Mouse (Mus musculus) gastrocnemius, postnatal 14 days (tissue): ENCODE data around the gene Jade1. TPM values are rescaled to one million over a fixed set of nuclear protein-coding genes. Genes with fewer than 3 reads are reported as not detected.

Experiments
- DNase-seq: peaks from one replicate; pipeline ENCODE4 v3.0.0; 2021; ENCODE audit warnings: mixed read lengths
- intact Hi-C: fragments of 180-260 bp; cut with DNase I; formaldehyde crosslinking; loops from one replicate; pipeline ENCODE4 v1.15.1; 2025; ENCODE audit warnings: low total_unique reads
- total RNA-seq, 2 experiments: library from RNA; stranded (reverse); gene quantifications; 2 replicates each; pipeline ENCODE4 v1.2.3; 2021

Jade1 gene
- total RNA-seq, 2 experiments from 2014 or later, result 16.4 to 22.3 TPM

DNA sequence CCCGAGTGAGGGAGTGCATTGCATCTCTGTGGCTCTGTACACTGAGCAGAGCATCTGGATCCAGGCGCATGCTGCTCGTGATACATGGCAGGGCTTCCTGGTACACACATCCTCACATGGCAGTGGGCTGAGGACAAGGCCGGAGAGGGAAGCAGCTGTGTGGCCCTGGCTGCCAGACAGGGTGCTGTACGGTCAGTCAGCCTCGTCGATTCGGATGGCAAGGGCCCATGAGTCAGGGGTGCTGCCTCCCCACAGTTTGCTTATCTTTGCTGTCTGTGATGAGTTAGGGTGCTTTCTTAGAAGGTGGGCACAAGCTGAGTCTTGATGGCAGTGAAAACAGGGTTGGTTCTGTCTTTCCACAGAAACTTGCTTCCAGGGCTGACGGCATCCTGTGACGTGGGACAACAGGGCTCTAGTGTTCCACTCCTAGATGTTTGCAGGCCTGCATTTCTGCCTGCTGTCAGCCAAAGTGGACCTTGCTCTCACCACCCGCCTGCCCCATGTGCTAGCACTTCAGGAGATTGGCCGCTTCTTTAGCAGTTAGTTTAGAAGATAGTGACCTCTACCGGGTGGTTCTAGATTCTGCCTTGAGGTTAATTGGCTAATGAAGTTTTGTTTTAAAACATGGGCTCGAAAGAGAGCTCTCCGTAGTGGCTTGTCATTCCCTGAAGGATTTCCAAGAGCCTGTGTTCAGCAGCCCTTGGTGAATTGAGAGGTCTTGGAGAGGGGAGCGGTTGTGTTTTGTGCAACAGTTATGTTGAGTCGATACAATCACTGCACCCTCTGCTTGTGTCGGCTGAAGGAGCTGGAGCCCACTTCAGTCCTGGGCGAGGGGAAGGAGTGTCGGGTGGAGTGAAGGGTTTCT is 35.4 kb downstream of the Jade1 start:
- no peak for DNase-seq
- intact Hi-C loops, result no loop called here

DNA sequence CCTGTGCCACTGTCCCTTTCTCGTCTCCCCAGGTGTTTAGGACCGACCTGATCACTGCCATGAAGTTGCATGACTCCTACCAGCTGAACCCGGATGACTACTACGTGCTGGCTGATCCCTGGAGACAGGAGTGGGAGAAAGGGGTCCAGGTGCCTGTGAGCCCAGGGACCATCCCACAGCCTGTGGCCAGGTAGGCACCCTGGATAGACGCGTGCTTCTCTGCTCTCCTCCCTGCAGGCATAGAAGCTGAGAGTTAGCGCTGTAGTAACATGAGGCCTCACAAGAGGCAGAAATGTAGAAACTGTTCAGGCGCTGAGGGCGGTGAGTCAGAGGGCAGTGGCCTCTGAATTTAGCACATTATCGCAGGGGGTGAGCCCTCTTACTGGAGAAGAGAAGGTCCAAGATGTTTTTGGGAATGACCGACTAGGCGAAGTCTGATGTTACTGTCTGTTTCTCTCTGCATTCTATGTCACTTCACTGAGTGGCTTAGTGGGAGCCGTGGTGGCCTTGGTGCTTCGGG is 36.2 kb downstream of the Jade1 start:
- DNase-seq, result no peak
- intact Hi-C loops, result no loop called here

DNA sequence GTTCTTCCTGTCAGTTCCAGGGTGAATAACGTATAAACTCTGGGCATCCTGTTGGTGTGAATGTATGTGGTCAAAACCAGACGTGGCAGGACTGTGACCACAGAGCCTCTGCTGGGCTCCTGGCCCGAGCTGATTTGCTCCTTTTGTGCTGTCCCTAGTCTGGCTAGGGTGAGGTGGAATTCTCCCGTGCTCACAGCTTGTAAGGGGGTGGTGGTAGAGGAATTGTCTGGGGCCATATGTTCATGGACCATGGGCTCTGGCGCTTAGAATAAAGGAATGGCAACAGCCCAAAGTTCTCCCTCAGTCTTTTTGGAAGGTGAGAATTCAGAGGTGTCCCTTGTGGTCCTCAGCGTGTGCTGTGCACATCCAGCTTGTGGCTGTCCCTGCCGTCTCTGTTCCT is 37.3 kb downstream of the Jade1 start:
- DNase-seq, result no peak
- intact Hi-C loops, result no loop called here

DNA sequence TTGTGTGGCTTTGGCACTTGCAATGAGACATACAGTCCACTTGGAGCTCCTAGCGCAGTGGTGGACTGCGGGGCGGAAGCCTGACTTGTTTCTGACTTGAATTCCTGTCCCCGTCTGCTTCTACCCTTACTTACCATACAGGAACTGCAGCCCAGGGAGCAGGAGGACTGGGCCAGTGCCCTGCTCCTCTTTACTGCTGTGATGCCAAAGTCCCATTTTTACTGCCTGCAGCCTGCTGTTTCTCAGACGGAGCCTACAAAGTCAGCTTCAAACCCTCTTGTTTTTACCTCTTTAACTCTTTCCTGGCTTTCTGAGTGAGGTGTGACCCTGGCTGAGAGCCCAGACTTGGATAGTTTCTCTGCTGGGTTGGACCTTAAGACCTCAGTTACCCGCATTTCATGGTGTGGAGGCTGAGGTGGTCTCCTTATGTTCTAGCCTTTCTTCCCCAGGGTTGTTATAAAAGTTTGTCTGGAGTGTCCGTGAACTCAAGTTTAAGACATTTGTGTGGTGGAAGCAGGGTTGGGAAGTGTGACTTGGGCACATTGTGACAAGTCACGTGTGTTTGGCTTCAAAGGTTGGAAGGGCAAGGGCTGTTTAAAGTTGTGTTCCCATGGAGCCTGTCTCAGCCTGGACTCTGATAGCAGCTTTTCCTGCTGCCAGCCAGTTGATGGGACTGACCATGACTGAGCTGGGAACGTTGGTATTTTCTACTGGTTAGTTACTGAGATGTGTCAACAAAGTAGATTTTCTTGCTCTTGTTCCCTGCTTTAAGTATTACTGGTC is 38.8 kb downstream of the Jade1 start:
- DNase-seq, result no peak
- intact Hi-C loops, result no loop called here

DNA sequence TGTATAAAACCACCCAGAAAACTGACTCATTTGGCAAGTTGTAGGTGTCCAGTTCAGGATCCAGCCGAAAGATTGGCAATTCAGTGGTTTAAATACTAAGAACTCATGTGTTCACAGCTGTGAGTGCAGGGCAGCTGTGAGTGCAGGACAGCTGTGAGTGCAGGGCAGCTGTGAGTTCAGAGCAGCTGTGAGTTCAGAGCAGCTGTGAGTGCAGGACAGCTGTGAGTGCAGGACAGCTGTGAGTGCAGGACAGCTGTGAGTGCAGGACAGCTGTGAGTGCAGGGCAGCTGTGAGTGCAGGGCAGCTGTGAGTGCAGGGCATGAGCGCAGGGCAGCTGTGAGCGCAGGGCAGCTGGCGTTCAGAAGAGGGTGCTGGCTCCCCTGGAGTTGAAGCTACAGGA is 39.5 kb downstream of the Jade1 start:
- intact Hi-C loops, result loop anchor here (5.0 kb wide), 1 partner anchor 368 kb away; no protein-coding TSS in a partner anchor
- no peak for DNase-seq

DNA sequence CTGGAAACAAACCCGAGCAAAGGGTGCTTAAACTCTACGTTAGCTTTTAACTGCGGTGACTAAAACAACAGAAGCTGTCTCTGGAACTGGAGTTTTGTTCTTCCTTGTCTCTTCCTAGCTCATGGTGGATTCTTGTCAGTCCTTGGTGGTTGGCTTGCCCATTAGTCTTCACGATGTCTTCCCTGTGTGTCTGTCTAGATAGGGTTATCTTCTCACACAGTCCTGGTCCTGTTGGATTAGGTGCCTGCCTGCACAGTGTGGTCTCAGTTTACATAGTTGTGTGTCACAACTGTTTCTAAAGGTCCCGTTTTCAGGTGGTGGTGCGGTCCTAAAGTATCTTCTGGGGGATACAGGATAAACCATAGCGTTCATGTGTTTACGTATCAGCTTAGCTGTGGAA is 41.5 kb downstream of the Jade1 start:
- DNase-seq, result no peak
- intact Hi-C loops, result loop anchor here (5.0 kb wide), 1 partner anchor 370 kb away; no protein-coding TSS in a partner anchor

DNA sequence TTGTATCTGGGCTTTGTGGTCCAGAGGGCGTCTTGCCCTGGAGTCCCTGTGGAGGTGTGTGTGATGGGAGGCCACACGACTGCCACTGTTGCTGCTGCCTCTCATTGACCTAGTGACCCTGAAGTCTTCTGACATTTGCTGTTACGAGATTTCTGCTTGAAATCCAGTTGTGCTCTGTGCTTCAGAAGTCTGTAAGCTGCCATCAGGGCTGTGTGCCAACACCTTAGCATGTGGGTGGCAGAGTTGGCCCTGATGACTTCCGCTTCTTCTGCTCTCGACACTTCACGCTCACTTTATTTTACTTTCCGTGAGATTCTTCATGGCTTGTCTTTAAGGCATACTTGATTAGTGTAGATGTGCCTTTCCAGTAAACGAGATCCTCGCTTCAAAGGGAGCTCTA is 42.9 kb downstream of the Jade1 start:
- intact Hi-C loops, result loop anchor here (5.0 kb wide), 1 partner anchor 371 kb away; no protein-coding TSS in a partner anchor
- no peak for DNase-seq

DNA sequence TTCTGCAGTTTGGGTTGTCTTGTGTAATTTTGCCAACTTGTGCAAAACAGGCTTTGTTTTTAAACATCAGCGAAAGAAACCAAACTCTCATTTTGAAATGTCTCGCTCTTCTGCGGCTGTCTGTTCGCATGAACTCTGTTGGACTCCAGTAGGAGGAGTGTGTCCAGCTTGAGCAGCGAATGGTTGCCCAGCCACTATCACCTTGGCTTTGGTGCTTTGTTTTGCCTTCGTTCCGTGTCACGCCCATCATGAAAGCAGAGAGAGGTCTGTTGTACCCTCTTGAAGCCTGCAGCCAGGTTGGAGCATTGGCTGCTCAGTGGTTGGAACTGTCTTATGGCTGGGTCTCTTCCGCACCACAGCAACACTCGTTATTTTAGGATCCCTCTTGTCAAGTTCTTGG is 43.7 kb downstream of the Jade1 start:
- DNase-seq, result no peak
- intact Hi-C loops, result loop anchor here (5.0 kb wide), 1 partner anchor 372 kb away; no protein-coding TSS in a partner anchor

DNA sequence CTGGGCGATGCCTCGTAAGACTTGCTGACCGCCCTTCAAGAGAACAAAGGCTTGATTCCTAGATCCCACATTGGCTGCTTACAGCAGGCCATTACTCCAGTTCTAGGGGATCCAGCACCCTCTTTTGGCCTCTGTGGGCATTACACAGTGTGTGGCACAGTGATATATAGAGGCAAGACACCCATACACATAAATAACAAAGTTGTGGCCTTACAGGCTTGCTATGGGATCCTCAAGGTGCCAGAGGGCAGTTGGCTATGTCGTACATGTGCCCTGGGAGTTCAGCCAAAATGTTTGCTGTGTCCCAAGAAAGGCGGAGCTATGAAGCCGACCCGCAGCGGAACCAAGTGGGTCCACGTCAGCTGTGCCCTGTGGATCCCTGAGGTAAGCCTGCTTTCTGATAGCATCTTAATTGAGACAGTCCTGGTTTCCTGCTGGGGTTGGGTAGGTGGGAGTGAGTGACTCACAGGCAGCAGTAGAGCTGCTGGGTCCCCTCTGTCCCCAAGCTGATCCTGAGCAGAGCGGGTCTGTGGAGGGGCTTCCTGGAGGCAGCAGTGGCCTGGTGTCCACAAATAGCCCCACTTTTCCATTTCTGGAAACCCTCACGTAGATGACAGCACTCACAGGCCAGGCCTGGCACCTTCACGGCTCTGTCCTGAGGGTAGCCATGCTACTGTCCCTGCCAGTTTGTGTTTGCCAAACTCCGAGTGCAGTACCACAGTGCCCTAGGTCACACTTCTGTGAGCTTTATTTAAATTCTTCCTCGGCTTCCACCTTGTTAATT is 44.5 kb downstream of the Jade1 start:
- intact Hi-C loops, result loop anchor here (5.0 kb wide), 1 partner anchor 373 kb away; no protein-coding TSS in a partner anchor
- DNase-seq, result peak; percentile 43

DNA sequence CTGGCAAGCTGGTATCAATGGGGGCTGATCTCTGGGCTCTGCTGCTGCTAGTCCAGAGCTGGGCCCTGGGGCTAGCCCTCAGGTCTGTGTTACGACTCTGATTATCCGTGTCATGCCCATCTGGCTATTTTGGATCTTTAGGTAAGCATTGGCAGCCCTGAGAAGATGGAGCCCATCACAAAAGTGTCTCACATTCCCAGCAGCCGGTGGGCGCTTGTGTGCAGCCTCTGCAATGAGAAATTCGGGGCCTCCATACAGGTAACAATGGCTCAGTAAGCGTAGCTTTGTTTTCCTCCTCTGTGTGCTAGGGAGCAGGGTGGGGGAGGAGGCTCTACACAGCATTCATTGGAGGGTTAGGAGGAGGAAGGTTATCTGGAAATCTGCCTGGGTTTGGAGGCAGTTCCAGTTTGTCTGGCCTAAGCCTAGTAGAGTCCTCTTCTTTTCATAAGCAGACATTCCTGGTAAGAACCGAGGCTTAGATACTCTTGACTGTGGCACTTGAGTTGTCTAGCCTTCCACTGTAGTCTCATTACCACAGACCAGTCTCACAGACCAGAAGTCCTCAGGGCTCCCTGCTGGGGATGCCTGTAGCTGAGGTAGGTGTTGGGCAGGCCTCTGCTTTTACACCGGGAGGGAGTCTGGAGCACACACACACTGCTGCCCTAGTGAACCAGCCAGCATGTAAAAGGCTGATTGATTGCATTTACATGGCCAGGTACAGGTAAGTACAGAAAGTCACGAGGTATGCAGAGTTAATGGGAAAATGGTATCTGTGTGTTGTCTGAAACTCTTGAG is 45.9 kb downstream of the Jade1 start:
- intact Hi-C loops, result no loop called here
- DNase-seq, result no peak

DNA sequence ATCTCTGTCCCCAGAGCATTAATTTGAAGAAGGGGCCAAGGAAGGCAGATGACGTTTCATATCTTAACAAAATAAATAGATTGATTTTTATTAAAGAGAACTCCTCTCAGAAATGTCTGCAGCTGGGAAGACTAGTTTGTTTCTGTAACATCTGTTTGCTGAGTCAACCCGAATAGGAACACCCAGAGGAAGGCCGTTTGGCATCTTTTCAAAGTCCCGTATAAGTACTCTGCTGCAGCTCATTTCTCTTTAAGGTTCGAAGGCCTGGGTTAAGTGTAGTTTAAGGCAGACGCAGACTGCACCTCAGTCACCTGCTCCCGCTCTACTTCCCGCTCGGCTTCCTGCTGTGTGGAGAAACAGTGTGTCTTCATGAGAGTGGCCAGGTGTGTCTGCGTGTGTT is 47.4 kb downstream of the Jade1 start:
- intact Hi-C loops, result no loop called here
- DNase-seq, result no peak

DNA sequence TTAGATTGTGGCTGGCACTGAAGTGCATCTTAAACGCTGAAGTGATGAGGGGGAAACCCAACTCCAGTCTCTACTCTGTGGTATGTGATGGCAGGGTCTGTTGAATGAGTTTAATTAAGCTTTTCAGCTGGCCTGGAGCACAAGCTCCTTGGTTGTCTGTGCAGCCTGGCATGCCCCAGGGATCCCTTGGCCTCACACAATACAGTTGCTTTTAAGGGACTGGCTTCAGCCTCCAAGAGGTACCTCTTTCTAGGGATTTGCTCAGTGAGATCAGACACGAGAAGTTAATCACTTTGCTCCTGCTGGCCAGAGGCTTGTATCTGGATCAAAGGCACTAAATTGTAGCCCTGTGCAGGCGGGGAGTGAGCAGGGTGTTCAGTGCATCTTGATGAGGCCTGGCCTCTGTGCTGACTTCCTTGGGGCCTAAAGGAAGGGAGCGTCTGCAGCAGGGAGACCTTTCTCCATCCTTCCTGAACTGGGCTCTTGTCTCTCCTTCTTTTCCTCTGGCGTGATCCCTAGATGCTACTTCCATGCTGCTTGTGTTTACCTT is 48.0 kb downstream of the Jade1 start:
- DNase-seq, result no peak
- intact Hi-C loops, result no loop called here

DNA sequence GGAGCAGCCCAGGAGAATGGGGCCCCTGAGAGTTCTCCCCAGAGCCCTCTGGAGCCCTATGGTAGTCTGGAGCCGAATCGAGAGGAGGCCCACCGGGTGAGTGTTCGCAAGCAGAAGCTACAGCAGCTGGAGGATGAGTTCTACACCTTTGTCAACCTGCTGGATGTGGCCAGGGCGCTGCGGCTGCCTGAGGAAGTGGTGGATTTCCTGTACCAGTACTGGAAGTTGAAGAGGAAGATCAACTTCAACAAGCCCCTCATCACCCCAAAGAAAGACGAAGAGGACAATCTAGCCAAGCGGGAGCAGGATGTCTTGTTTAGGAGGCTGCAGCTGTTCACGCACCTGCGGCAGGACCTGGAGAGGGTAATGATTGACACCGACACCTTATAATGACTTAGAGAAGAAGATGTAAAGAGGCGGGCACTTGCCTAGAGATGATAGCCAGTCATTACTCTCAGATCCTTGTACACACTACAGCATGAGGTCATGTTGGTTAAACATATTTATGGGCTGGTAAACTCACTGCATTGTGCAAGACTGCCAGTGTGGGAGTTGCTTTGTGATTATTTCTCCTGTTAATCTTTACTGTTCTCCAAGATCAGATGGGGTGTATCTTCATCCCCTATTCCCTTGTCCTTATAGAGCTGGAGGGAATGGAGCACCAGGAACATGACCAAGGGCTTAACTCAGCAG is 49.2 kb downstream of the Jade1 start:
- intact Hi-C loops, result no loop called here

DNA sequence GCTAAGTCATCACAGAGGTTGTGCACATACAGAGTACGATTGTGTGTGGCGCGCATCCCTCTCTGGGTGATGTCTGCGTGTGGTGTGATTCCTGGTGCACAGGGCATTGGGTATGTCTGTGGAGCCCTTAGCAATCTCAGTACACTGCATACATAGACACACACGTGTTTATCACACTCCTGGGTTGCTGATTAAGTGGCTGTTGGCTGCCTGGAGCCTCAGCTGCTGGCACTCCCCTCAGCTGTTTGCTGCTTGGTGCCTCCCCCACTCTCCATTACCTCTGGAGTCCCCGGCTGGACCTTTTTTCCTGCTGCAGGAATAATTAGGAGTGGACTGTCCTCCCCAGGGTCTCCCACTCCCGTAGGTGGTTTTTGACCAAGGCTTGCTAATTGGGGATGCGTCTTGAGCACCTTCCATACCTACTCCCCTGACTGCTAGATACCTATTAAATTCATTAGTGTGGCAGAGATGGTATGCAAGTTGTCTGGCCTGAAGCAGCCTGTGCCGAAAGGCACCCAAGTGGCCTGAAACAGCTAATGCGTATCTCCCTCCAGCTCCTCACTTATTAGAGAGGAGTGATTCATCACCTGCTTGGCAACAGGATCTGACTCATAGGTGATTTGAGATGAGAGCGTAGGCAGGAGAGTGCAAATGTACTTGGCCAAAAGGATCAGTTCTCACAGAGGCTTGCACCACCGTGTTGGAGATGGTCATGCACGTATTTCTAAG is 50.2 kb downstream of the Jade1 start:
- DNase-seq, result no peak

More for the DNA sequence above, 49.2 kb downstream of the Jade1 start:
- DNase-seq, result no peak

DNA sequence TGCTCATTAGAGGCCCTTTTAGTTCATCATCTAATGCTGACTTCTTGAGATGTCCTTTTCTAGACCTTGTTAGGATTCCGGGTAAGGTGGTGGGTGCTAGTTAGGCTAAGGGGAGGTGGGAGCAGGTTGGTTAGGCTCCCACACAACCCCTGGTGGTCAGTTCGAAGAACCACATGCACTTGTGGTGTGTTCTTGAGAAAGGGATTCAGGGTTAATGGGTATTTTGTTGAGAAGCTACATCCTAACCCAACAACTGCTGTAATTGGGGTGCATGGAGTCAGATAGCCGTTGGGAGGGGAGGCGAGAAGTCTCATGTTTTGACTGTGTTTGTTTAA is 50.8 kb downstream of the Jade1 start:
- intact Hi-C loops, result no loop called here
- no peak for DNase-seq

More for the DNA sequence above, 50.2 kb downstream of the Jade1 start:
- intact Hi-C loops, result no loop called here

DNA sequence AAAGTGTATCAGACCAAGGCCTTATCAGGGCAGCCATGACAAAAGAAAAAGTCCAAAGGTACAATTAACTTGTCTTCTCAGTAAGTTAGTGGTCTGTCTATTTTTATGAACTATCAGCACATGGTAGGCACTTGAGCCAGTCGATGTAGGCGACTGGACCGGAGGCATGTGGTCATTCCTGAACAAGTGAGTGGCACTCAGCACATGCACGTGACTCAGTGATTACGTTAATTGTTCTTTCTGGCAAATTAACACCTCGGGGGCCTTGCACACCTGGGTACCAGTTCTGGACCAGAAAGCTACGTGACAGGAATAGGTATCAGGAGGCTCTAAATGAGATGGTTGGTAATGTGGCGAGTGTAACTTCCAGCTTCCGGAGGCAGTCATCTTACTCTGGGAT is 51.5 kb downstream of the Jade1 start:
- no peak for DNase-seq
- intact Hi-C loops, result no loop called here

DNA sequence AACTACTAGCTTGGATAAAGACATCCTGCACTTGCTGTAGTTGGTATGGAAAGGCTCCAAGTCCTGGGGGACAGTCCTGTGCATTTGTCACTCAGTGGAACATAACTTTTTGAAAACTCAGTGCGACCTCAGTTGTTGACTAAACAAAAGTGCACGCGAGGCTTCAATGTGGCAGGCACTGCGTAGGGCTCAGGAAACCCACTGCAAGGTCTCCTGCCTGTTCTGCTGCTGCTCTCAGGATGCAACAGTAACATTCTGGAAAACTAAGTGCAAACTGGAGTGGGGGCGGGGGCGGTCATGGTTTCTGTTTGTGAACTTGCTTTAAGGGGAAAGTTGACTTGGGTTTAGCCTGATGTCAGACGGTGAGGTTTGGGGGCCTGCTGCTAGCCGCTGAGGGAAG is 51.9 kb downstream of the Jade1 start:
- DNase-seq, result no peak

More for the DNA sequence above, 51.9 kb downstream of the Jade1 start:
- intact Hi-C loops, result no loop called here
